Mouse (Mus musculus) brain, embryonic 14.5 days (tissue): Measurements from ENCODE around the gene Tex36. TPM values are rescaled to one million over a fixed set of nuclear protein-coding genes. Genes with fewer than 3 reads are reported as not detected.
A peak's percentile ranks its signal among the peaks of the same experiment; 100 is the strongest.

Experiments used
- DNase-seq: peaks from one replicate; pipeline ENCODE4 v3.0.0-alpha.2; 2011; ENCODE audit warnings: low read depth
- CTCF ChIP-seq: fragments of 200-500 bp; IDR thresholded peaks from 2 replicates; pipeline ENCODE4 v1.5.1; 2012; ENCODE audit warnings: inconsistent platforms, mild to moderate bottlenecking, moderate library complexity, borderline replicate concordance; ENCODE audit not compliant: insufficient read depth, insufficient read length; ENCODE audit errors: extremely low read depth
- POLR2A ChIP-seq: fragments of 200-500 bp; IDR thresholded peaks from 2 replicates; pipeline ENCODE4 v1.6.1; 2012; ENCODE audit warnings: mild to moderate bottlenecking, inconsistent platforms, borderline replicate concordance; ENCODE audit not compliant: poor library complexity, insufficient read depth, insufficient read length, severe bottlenecking; ENCODE audit errors: extremely low read depth
- polyA plus RNA-seq: library from polyadenylated mRNA; depleted of rRNA; stranded (reverse); fragments of >200 nt; gene quantifications from 2 replicates; pipeline ENCODE4 v1.2.3, GENCODE M21; 2012

Tex36 gene
- polyA plus RNA-seq, 1 experiment, result 0.11 TPM

DNA sequence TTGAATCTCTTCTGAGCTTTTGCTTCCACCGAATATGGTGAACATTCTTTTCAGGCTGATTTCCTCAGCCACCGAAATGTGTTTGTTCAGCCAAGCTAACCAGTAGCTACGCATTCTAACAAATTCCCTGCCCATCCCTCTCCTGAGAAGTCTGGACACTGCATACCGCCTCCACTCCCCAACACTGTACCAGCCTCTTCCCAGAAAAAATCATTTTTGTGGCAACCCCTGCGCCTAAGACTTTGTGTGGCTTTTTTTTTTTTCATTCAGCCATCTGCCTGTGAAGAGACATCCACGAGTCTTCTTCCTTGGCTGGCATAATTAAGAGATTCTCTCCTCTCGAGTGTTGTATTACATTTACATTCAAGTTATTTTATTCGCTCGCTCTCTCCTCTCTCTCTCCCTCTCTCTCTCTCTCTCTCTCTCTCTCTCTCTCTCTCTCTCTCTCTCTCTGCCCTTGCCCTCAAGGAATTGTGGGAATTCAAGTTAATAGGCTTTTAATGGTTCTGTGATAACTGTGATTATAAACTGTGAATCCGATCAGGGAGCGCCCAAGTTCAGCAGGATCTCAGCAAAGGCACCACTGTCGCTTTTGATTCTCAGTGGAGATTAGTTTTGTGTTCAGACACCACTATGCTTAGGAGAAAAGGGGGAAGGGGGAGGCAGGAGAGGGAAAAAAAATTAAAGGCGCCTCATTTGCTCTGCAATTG, 6.8 kb upstream of the Tex36 start:
- no peak for TF ChIP-seq CTCF
- no peak for TF ChIP-seq POLR2A
- peak; percentile 73 for DNase-seq

DNA sequence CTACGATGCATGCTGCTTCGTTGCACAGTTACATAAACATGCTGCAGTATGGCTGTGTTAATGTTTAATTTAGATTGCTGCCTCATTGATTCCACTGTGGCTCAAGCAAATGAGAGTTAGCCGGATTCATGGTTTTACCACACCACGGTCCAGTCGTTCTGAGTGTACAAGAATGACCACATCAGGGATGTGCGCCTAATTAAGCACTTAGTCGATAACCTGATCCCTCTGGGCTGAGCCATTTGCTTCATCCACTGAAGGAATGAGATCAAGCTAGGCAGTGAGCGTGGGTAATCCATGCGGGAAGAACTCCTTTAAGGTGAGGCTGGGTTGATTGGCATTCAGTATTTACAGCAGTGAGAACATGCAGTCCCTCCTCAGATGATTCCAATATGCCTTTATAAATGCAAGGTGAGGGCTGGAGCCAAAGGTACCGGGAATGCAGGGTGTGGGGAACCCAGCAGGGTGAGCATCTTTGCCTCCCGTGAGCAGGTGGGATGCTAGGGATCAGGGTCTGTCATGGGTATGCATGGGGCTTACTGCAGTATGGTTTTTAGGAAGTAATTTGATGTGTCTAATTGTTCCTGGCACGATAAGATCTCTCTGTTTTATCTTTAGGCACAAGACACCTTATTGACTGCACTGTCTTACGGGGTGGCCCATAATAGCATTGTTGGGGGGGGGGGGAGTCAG, 6.1 kb upstream of the Tex36 start:
- peak; percentile 48 for DNase-seq
- TF ChIP-seq CTCF, result no peak
- TF ChIP-seq POLR2A, result no peak

DNA sequence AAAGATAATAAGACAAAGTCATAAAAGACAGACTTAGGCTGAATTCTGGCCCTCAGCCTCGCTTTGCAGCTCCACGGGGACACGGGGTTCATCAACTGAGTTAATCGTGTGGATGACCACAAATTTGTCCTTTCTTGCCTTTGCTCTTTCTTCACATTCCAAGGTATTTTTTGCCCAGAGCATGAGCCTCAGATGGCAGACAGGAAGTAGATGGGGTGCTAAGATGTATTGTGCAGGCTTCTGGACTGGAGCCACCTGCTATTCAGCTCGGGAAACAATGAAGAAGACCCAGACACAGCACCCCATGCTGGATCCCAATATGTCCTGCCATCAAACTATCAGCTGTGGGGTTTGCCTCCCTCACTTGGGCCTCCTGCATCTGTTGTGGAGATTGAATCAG, 5.4 kb upstream of the Tex36 start:
- TF ChIP-seq CTCF (no peak), POLR2A (no peak)
- peak; percentile 64 for DNase-seq

- DNase-seq, result no peak
- TF ChIP-seq CTCF, result no peak
- TF ChIP-seq POLR2A, result no peak
These were observed 2.6 kb upstream of the Tex36 start for GRCm38 (mm10) chr7:133604427-133605081.

GRCm38 (mm10) chr7:133603156-133603555, 1.2 kb upstream of the Tex36 start:
- no peak for TF ChIP-seq POLR2A
- no peak for TF ChIP-seq CTCF

GRCm38 (mm10) chr7:133600558-133600957, 1.4 kb downstream of the Tex36 start:
- no peak for DNase-seq
- no peak for TF ChIP-seq CTCF
- no peak for TF ChIP-seq POLR2A

More at GRCm38 (mm10) chr7:133603156-133603555, 1.2 kb upstream of the Tex36 start:
- DNase-seq, result no peak

DNA sequence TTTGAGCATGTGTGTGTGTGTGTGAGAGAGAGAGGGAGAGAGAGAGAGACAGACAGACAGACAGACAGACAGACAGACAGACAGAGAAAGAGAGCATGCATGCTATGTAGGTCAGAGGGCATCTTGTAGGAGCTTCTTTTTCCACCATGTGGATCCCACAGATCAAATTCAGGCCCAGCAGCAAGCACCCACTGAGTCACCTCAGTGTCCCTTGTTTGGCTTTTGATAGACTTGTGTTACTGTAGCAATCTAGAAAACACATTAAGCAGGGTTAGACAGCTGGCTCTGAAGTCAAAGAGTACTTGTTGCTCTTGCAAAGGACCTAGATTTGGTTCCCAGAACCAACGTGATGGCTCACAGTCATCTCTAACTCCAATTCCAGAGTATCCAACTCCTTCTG, 10.2 kb downstream of the Tex36 start:
- TF ChIP-seq POLR2A (no peak), CTCF (no peak)
- DNase-seq, result no peak

- TF ChIP-seq CTCF, result no peak
- TF ChIP-seq POLR2A, result no peak
- no peak for DNase-seq
These were observed 18.7 kb downstream of the Tex36 start for GRCm38 (mm10) chr7:133583216-133583615.

DNA sequence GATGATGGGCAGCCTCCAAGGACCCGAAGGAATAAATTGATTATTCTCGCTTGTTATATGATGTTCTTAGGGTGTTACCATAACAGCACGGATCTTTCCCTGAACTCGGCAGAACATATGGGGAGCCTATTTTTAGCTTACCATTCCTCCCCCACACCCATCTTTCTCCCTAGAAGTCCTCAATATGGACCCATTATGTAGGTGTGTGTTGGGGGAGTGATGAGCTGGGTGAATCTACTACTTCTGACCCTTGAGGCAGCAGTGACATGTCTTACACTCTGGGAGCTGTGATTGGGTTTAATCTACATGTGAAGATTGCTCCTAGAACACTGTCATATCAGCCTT, 21.7 kb downstream of the Tex36 start:
- DNase-seq, result peak; percentile 21
- TF ChIP-seq POLR2A (no peak), CTCF (no peak)

DNA sequence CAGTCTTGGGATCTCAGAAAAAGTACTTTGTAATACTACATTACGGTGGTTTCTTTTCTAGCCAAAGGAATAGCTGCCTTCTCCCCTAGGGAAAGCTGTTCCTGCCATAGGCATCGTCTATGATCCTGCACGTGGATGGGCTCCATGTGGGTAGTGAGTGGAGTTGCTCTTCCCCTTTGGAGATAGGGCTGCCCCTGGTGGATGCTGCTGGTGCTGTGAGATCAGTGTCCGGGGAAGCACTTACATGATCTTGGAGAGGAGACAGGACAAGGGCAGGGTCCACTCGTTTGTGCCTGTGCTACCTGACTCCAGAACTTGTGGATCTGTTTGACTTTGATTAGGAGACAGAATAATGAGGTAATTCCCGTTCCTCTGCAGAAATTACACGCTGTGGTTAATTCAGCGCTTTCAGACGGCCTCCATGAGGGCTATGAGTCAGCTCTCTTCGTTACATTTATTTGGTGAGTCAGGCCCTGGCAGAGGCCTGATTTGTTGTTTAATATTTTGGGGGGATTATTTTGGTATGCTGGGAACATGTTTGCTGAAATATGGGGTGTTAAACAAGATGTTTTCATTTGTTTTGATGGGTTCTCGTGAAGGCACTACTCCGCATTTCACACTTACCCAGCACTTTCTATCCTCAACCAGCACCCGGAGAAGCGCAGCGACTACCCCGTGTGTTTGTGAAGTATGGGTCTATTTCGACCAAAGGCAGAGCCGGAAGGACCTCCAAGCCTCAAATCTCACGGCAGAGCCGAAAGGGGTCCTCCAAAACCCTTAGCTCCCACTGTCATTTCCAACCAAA, 22.3 kb downstream of the Tex36 start:
- TF ChIP-seq CTCF, result peak; percentile 10; the same call in 1 of the 2 replicates
- no peak for TF ChIP-seq POLR2A
- peak; percentile 7 for DNase-seq

GRCm38 (mm10) chr7:133576825-133577224, 25.1 kb downstream of the Tex36 start:
- TF ChIP-seq POLR2A (no peak), CTCF (no peak)
- DNase-seq, result no peak
